Mouse (Mus musculus) heart, embryonic 12.5 days (tissue): Measurements from ENCODE around the gene Dync2li1. TPM values are rescaled to one million over a fixed set of nuclear protein-coding genes. Genes with fewer than 3 reads are reported as not detected.
A peak's percentile ranks its signal among the peaks of the same experiment; 100 is the strongest.

Experiments
- ATAC-seq: fragments of 200-750 bp; cut with Nextera tagmentation; 2 replicates; pipeline ENCODE4 v1.8.0; 2017; ENCODE audit warnings: moderate TSS enrichment, moderate library complexity; ENCODE audit not compliant: insufficient number of reproducible peaks, low FRiP score
- H3K27ac ChIP-seq: fragments of 300-500 bp; sonication (generic); 2 replicates; pipeline ENCODE4 v1.5.1; 2016; ENCODE audit warnings: mild to moderate bottlenecking, moderate library complexity; ENCODE audit not compliant: poor library complexity, severe bottlenecking
- H3K27me3 ChIP-seq: fragments of 300-500 bp; sonication (generic); replicated peaks from 2 replicates; pipeline ENCODE4 v1.6.1; 2016; ENCODE audit warnings: mild to moderate bottlenecking, moderate library complexity
- H3K36me3 ChIP-seq: fragments of 300-500 bp; sonication (generic); 2 replicates; pipeline ENCODE4 v1.6.1; 2016; ENCODE audit warnings: mild to moderate bottlenecking, moderate library complexity
- H3K4me1 ChIP-seq: fragments of 300-500 bp; sonication (generic); replicated peaks from 2 replicates; pipeline ENCODE4 v1.6.1; 2016; ENCODE audit warnings: mild to moderate bottlenecking
- H3K4me2 ChIP-seq: fragments of 300-500 bp; sonication (generic); 2 replicates; pipeline ENCODE4 v1.6.1; 2016; ENCODE audit warnings: mild to moderate bottlenecking, moderate library complexity
- H3K4me3 ChIP-seq: fragments of 300-500 bp; sonication (generic); 2 replicates; pipeline ENCODE4 v1.5.1; 2016; ENCODE audit warnings: mild to moderate bottlenecking
- H3K9ac ChIP-seq: fragments of 300-500 bp; sonication (generic); 2 replicates; pipeline ENCODE4 v1.6.1; 2016; ENCODE audit warnings: mild to moderate bottlenecking, moderate library complexity
- H3K9me3 ChIP-seq: fragments of 300-500 bp; sonication (generic); replicated peaks from 2 replicates; pipeline ENCODE4 v1.6.1; 2016; ENCODE audit warnings: mild to moderate bottlenecking, moderate library complexity
- whole genome bisulfite sequencing: fragments of 180-500 bp; shearing (Covaris S2); methylation state at CpG from one replicate; pipeline ENCODE4 v1.1.7; 2016; 5-methylcytosine and 5-hydroxymethylcytosine counted together
- polyA plus RNA-seq: library from polyadenylated mRNA; unstranded; fragments of >200 nt; fragmentation: Nextera tagmentation; extraction: Ambion mirVana; gene quantifications from 2 replicates; pipeline ENCODE4 v1.2.1, GENCODE M21; 2016

Dync2li1 gene
- polyA plus RNA-seq, 1 experiment from 2014 or later: 9.6 TPM

GRCm38 (mm10) chr17:84611971-84612370 lies 14.3 kb upstream of the Dync2li1 start:
- H3K9ac ChIP-seq: no peak overlapping the region
- H3K4me3 ChIP-seq: no peak overlapping the region
- no peaks in the 10 kb centered on the region for H3K27me3 ChIP-seq
- ATAC-seq: no peak
- H3K27ac ChIP-seq: no peak overlapping the region
- WGBS: 71% methylated on average over 7 of the region's 7 CpGs
- no peak overlapping the region for H3K4me2 ChIP-seq
- peaks cover 8% of the 10 kb centered on the region; the same call in 1 of the 2 replicates for H3K9me3 ChIP-seq
- H3K36me3 ChIP-seq: peaks cover 16% of the 10 kb centered on the region
- no peaks in the 10 kb centered on the region for H3K4me1 ChIP-seq

- no peaks in the 10 kb centered on the region for H3K27me3 ChIP-seq
- peaks cover 16% of the 10 kb centered on the region for H3K36me3 ChIP-seq
- no peak overlapping the region for H3K27ac ChIP-seq
- H3K4me3 ChIP-seq: no peak overlapping the region
- H3K9me3 ChIP-seq: peaks cover 8% of the 10 kb centered on the region; the same call in 1 of the 2 replicates
- no peaks in the 10 kb centered on the region for H3K4me1 ChIP-seq
- H3K9ac ChIP-seq: no peak overlapping the region
- no peak for ATAC-seq
- WGBS: 87% methylated on average over 11 of the region's 11 CpGs
- no peak overlapping the region for H3K4me2 ChIP-seq
Measured at GRCm38 (mm10) chr17:84615811-84616210, 10.5 kb upstream of the Dync2li1 start.

- peaks cover 16% of the 10 kb centered on the region for H3K36me3 ChIP-seq
- ATAC-seq: no peak
Measured at GRCm38 (mm10) chr17:84616526-84617074, 9.7 kb upstream of the Dync2li1 start.

GRCm38 (mm10) chr17:84617953-84618352 lies 8.3 kb upstream of the Dync2li1 start:
- peaks cover 15% of the 10 kb centered on the region for H3K36me3 ChIP-seq
- H3K9me3 ChIP-seq: peaks cover 8% of the 10 kb centered on the region; the same call in 1 of the 2 replicates
- no peak overlapping the region for H3K9ac ChIP-seq
- no peak for ATAC-seq
- WGBS: 91% methylated on average over 6 of the region's 6 CpGs
- H3K4me3 ChIP-seq: no peak overlapping the region
- no peaks in the 10 kb centered on the region for H3K4me1 ChIP-seq
- H3K27ac ChIP-seq: no peak overlapping the region
- no peaks in the 10 kb centered on the region for H3K27me3 ChIP-seq
- no peak overlapping the region for H3K4me2 ChIP-seq

More at GRCm38 (mm10) chr17:84616526-84617074, 9.7 kb upstream of the Dync2li1 start:
- Histone ChIP-seq H3K27ac (no peak overlapping the region), H3K4me1 (no peaks in the 10 kb centered on the region), H3K27me3 (no peaks in the 10 kb centered on the region), H3K4me2 (no peak overlapping the region), H3K4me3 (no peak overlapping the region), H3K9me3 (peaks cover 8% of the 10 kb centered on the region; the same call in 1 of the 2 replicates), H3K9ac (no peak overlapping the region)
- WGBS: 78% methylated on average over 6 of the region's 6 CpGs

GRCm38 (mm10) chr17:84619112-84619511 lies 7.2 kb upstream of the Dync2li1 start:
- Histone ChIP-seq H3K9ac (no peak overlapping the region), H3K36me3 (peaks cover 3% of the 10 kb centered on the region), H3K4me3 (no peak overlapping the region), H3K27ac (no peak overlapping the region), H3K4me1 (no peaks in the 10 kb centered on the region), H3K4me2 (no peak overlapping the region), H3K27me3 (no peaks in the 10 kb centered on the region), H3K9me3 (peaks cover 1% of the 10 kb centered on the region; the same call in 1 of the 2 replicates)
- WGBS: 81% methylated on average over 7 of the region's 7 CpGs
- ATAC-seq: no peak

GRCm38 (mm10) chr17:84620076-84620475 lies 6.2 kb upstream of the Dync2li1 start:
- Histone ChIP-seq H3K36me3 (no peaks in the 10 kb centered on the region), H3K4me3 (no peak overlapping the region), H3K4me1 (no peaks in the 10 kb centered on the region), H3K4me2 (no peak overlapping the region), H3K9me3 (no peaks in the 10 kb centered on the region), H3K27me3 (no peaks in the 10 kb centered on the region), H3K27ac (no peak overlapping the region), H3K9ac (no peak overlapping the region)
- ATAC-seq: no peak
- WGBS: 73% methylated on average over 3 of the region's 3 CpGs

GRCm38 (mm10) chr17:84620610-84621009 lies 5.7 kb upstream of the Dync2li1 start:
- no peak for ATAC-seq
- H3K4me3 ChIP-seq: no peak overlapping the region
- H3K4me2 ChIP-seq: no peak overlapping the region
- no peaks in the 10 kb centered on the region for H3K9me3 ChIP-seq
- H3K9ac ChIP-seq: no peak overlapping the region
- no peak overlapping the region for H3K27ac ChIP-seq
- no peaks in the 10 kb centered on the region for H3K4me1 ChIP-seq
- 86% methylated on average over 6 of the region's 6 CpGs for WGBS
- H3K36me3 ChIP-seq: no peaks in the 10 kb centered on the region
- no peaks in the 10 kb centered on the region for H3K27me3 ChIP-seq

GRCm38 (mm10) chr17:84621209-84621608 lies 5.1 kb upstream of the Dync2li1 start:
- Histone ChIP-seq H3K9ac (no peak overlapping the region), H3K27me3 (no peaks in the 10 kb centered on the region), H3K9me3 (no peaks in the 10 kb centered on the region), H3K4me1 (no peaks in the 10 kb centered on the region), H3K36me3 (no peaks in the 10 kb centered on the region), H3K4me3 (no peak overlapping the region), H3K27ac (no peak overlapping the region), H3K4me2 (no peak overlapping the region)
- 81% methylated on average over 6 of the region's 6 CpGs for WGBS
- no peak for ATAC-seq

- Histone ChIP-seq H3K9ac (no peak overlapping the region), H3K4me2 (no peak overlapping the region), H3K4me3 (no peak overlapping the region), H3K9me3 (no peaks in the 10 kb centered on the region), H3K27me3 (no peaks in the 10 kb centered on the region), H3K4me1 (peaks cover 3% of the 10 kb centered on the region), H3K36me3 (no peaks in the 10 kb centered on the region), H3K27ac (no peak overlapping the region)
- 71% methylated on average over 4 of the region's 4 CpGs for WGBS
- ATAC-seq: no peak
Measured at GRCm38 (mm10) chr17:84622028-84622427, 4.3 kb upstream of the Dync2li1 start.

- WGBS: 59% methylated on average over 2 of the region's 2 CpGs
- Histone ChIP-seq H3K4me1 (peaks cover 4% of the 10 kb centered on the region), H3K36me3 (no peaks in the 10 kb centered on the region), H3K27ac (no peak overlapping the region), H3K9me3 (no peaks in the 10 kb centered on the region), H3K4me3 (no peak overlapping the region), H3K27me3 (no peaks in the 10 kb centered on the region), H3K9ac (no peak overlapping the region), H3K4me2 (no peak overlapping the region)
- no peak for ATAC-seq
Measured at GRCm38 (mm10) chr17:84622873-84623272, 3.4 kb upstream of the Dync2li1 start.

GRCm38 (mm10) chr17:84626857-84627305 lies 585 bp downstream of the Dync2li1 start:
- H3K9me3 ChIP-seq: no peaks in the 10 kb centered on the region
- H3K27me3 ChIP-seq: no peaks in the 10 kb centered on the region
- H3K9ac ChIP-seq: peak overlapping the region; percentile 68
- peaks cover 4% of the 10 kb centered on the region for H3K4me1 ChIP-seq
- H3K36me3 ChIP-seq: no peaks in the 10 kb centered on the region
- ATAC-seq: peak; percentile 15; the same call in 1 of the 2 replicates
- H3K4me3 ChIP-seq: peak overlapping the region; percentile 64
- no peak overlapping the region for H3K27ac ChIP-seq
- H3K4me2 ChIP-seq: peak overlapping the region; percentile 78
- WGBS: 29% methylated on average over 9 of the region's 9 CpGs

GRCm38 (mm10) chr17:84627721-84628120 lies 1.4 kb downstream of the Dync2li1 start:
- H3K9ac ChIP-seq: no peak overlapping the region
- WGBS: 93% methylated on average over 10 of the region's 10 CpGs
- no peaks in the 10 kb centered on the region for H3K9me3 ChIP-seq
- no peak for ATAC-seq
- peaks cover 4% of the 10 kb centered on the region for H3K4me1 ChIP-seq
- H3K36me3 ChIP-seq: peaks cover 3% of the 10 kb centered on the region; the same call in 1 of the 2 replicates
- H3K27ac ChIP-seq: no peak overlapping the region
- no peak overlapping the region for H3K4me3 ChIP-seq
- H3K27me3 ChIP-seq: no peaks in the 10 kb centered on the region
- no peak overlapping the region for H3K4me2 ChIP-seq
